Mouse (Mus musculus) liver, embryonic 16.5 days (tissue): ENCODE data around the gene Sft2d1. TPM values are rescaled to one million over a fixed set of nuclear protein-coding genes. Genes with fewer than 3 reads are reported as not detected.

Experiments used
- ATAC-seq: fragments of 200-750 bp; cut with Nextera tagmentation; 2 replicates; pipeline ENCODE4 v1.8.0; 2017; ENCODE audit warnings: low read depth, mild to moderate bottlenecking, moderate number of reproducible peaks, moderate library complexity
- H3K27ac ChIP-seq: fragments of 300-500 bp; sonication (generic); 2 replicates; pipeline ENCODE4 v1.5.1; 2014; ENCODE audit warnings: mild to moderate bottlenecking, low read length
- H3K27me3 ChIP-seq: fragments of 300-500 bp; sonication (generic); 2 replicates; pipeline ENCODE4 v1.6.1; 2014; ENCODE audit warnings: low read depth, low read length, mixed read lengths; ENCODE audit not compliant: control insufficient read depth, insufficient read depth
- H3K36me3 ChIP-seq: fragments of 300-500 bp; sonication (generic); 2 replicates; pipeline ENCODE4 v1.6.1; 2014; ENCODE audit warnings: mild to moderate bottlenecking; ENCODE audit not compliant: control insufficient read depth, insufficient read depth
- H3K4me1 ChIP-seq: fragments of 300-500 bp; sonication (generic); 2 replicates; pipeline ENCODE4 v1.6.1; 2014; ENCODE audit warnings: low read depth, low read length, mixed read lengths; ENCODE audit not compliant: control insufficient read depth
- H3K4me2 ChIP-seq: fragments of 300-500 bp; sonication (generic); 2 replicates; pipeline ENCODE4 v1.6.1; 2014; ENCODE audit warnings: low read depth, low read length, mixed read lengths
- H3K4me3 ChIP-seq: fragments of 300-500 bp; sonication (generic); 2 replicates; pipeline ENCODE4 v1.5.1; 2014; ENCODE audit warnings: low read depth, mild to moderate bottlenecking, low read length
- H3K9ac ChIP-seq: fragments of 300-500 bp; sonication (generic); 2 replicates; pipeline ENCODE4 v1.6.1; 2014; ENCODE audit warnings: low read depth, low read length
- H3K9me3 ChIP-seq: fragments of 300-500 bp; sonication (generic); replicated peaks from 2 replicates; pipeline ENCODE4 v1.6.1; 2016; ENCODE audit warnings: low read length; ENCODE audit not compliant: control insufficient read depth
- WGBS: fragments of 180-500 bp; shearing (Covaris S2); extraction: QIAGEN DNeasy Blood & Tissue Kit; methylation state at CpG from one replicate; pipeline ENCODE4 v1.1.7; 2014; ENCODE audit not compliant: insufficient replicate concordance; 5-methylcytosine and 5-hydroxymethylcytosine counted together
- polyA plus RNA-seq: library from polyadenylated mRNA; unstranded; fragments of >200 nt; fragmentation: Nextera tagmentation; extraction: Ambion mirVana; gene quantifications from 2 replicates; pipeline ENCODE4 v1.2.1, GENCODE M21; 2015

The Sft2d1 gene
- polyA plus RNA-seq, 1 experiment from 2014 or later: 44.5 TPM

DNA sequence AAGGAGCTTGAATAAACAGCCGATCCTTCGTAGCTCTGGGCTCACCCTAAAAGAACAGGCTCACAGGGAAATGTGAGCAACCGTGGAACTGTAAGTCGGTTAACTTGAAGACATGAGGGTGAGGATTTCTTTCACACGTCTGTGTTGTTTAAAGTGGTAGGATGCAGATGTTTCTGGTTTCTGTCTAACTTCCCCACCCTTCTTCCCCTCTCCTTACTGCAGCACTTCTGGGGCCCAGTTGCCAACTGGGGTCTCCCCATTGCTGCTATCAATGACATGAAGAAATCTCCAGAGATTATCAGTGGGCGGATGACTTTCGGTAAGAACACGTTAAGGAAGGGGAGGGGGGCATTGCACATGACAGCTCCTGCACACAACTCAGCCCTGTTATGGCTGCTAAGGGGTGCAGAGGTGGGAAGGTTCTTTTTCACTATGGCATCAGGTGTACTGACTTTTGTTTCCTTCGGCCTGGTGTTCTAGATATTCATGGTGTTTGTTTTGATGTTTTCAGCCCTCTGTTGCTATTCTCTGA, 14.5 kb upstream of the Sft2d1 start:
- H3K4me3 ChIP-seq: no peak overlapping the region
- H3K36me3 ChIP-seq: no peaks in the 10 kb centered on the region
- no peak overlapping the region for H3K4me2 ChIP-seq
- H3K9me3 ChIP-seq: no peaks in the 10 kb centered on the region
- no peaks in the 10 kb centered on the region for H3K27me3 ChIP-seq
- no peak overlapping the region for H3K27ac ChIP-seq
- H3K9ac ChIP-seq: no peak overlapping the region
- H3K4me1 ChIP-seq: no peaks in the 10 kb centered on the region
- no peak for ATAC-seq
- 61% methylated on average over 9 of the region's 9 CpGs for WGBS

DNA sequence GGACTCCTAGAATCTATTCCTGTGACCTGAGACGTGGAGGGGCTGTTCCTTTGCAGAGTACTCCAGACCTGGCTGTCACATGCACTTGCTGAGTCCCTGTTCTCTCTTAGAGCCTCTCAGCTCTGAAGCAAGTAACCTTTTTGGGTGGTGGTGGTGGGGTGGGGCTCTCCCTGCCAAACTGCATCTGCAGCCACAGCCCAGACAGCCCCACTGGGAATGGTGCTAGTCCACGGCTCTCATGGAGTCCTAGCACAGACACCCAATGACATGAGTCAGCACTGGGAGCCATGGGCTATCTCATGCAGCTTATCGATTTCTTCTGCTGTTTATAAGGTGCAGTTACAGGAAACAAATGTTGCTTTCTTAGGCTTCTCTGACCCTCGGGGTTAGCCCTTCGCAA, 13.2 kb upstream of the Sft2d1 start:
- ATAC-seq: no peak
- H3K27ac ChIP-seq: no peak overlapping the region
- H3K4me2 ChIP-seq: no peak overlapping the region
- H3K9me3 ChIP-seq: no peaks in the 10 kb centered on the region
- H3K4me3 ChIP-seq: no peak overlapping the region
- H3K27me3 ChIP-seq: no peaks in the 10 kb centered on the region
- WGBS: 71% methylated on average over 5 of the region's 5 CpGs
- no peaks in the 10 kb centered on the region for H3K36me3 ChIP-seq
- H3K9ac ChIP-seq: no peak overlapping the region
- H3K4me1 ChIP-seq: no peaks in the 10 kb centered on the region

- Histone ChIP-seq H3K9ac (no peak overlapping the region), H3K27ac (no peak overlapping the region), H3K9me3 (no peaks in the 10 kb centered on the region), H3K27me3 (no peaks in the 10 kb centered on the region), H3K36me3 (no peaks in the 10 kb centered on the region), H3K4me2 (no peak overlapping the region), H3K4me3 (no peak overlapping the region), H3K4me1 (no peaks in the 10 kb centered on the region)
- 71% methylated on average over 2 of the region's 2 CpGs for WGBS
- ATAC-seq: no peak
Measured at GRCm38 (mm10) chr17:8298281-8298680, 12.6 kb upstream of the Sft2d1 start.

GRCm38 (mm10) chr17:8299524-8299923, 11.4 kb upstream of the Sft2d1 start:
- no peak for ATAC-seq
- no peak overlapping the region for H3K9ac ChIP-seq

GRCm38 (mm10) chr17:8301515-8301914, 9.4 kb upstream of the Sft2d1 start:
- WGBS: 60% methylated on average over 4 of the region's 4 CpGs
- H3K27ac ChIP-seq: no peak overlapping the region
- ATAC-seq: no peak

More at GRCm38 (mm10) chr17:8299524-8299923, 11.4 kb upstream of the Sft2d1 start:
- Histone ChIP-seq H3K27ac (no peak overlapping the region), H3K4me2 (no peak overlapping the region), H3K4me1 (no peaks in the 10 kb centered on the region), H3K4me3 (no peak overlapping the region), H3K27me3 (no peaks in the 10 kb centered on the region), H3K36me3 (no peaks in the 10 kb centered on the region), H3K9me3 (no peaks in the 10 kb centered on the region)

GRCm38 (mm10) chr17:8302772-8303438, 8.0 kb upstream of the Sft2d1 start:
- H3K9me3 ChIP-seq: no peaks in the 10 kb centered on the region
- no peaks in the 10 kb centered on the region for H3K36me3 ChIP-seq
- H3K27me3 ChIP-seq: no peaks in the 10 kb centered on the region
- H3K4me1 ChIP-seq: no peaks in the 10 kb centered on the region
- no peak for ATAC-seq
- H3K9ac ChIP-seq: no peak overlapping the region
- WGBS: 52% methylated on average over 7 of the region's 7 CpGs
- no peak overlapping the region for H3K27ac ChIP-seq
- no peak overlapping the region for H3K4me2 ChIP-seq
- H3K4me3 ChIP-seq: no peak overlapping the region

More at GRCm38 (mm10) chr17:8301515-8301914, 9.4 kb upstream of the Sft2d1 start:
- Histone ChIP-seq H3K9ac (no peak overlapping the region), H3K27me3 (no peaks in the 10 kb centered on the region), H3K4me3 (no peak overlapping the region), H3K4me2 (no peak overlapping the region), H3K9me3 (no peaks in the 10 kb centered on the region), H3K4me1 (no peaks in the 10 kb centered on the region), H3K36me3 (no peaks in the 10 kb centered on the region)

- Histone ChIP-seq H3K4me1 (no peaks in the 10 kb centered on the region), H3K4me3 (no peak overlapping the region), H3K9ac (no peak overlapping the region), H3K9me3 (no peaks in the 10 kb centered on the region), H3K27me3 (no peaks in the 10 kb centered on the region), H3K27ac (no peak overlapping the region), H3K4me2 (no peak overlapping the region), H3K36me3 (no peaks in the 10 kb centered on the region)
- ATAC-seq: no peak
- WGBS: 65% methylated on average over 5 of the region's 5 CpGs
Measured at GRCm38 (mm10) chr17:8303671-8304070, 7.2 kb upstream of the Sft2d1 start.

GRCm38 (mm10) chr17:8305801-8306200, 5.1 kb upstream of the Sft2d1 start:
- H3K4me2 ChIP-seq: no peak overlapping the region
- ATAC-seq: no peak
- no peak overlapping the region for H3K27ac ChIP-seq
- H3K9me3 ChIP-seq: no peaks in the 10 kb centered on the region
- no peaks in the 10 kb centered on the region for H3K27me3 ChIP-seq
- 40% methylated on average over 3 of the region's 3 CpGs for WGBS
- no peak overlapping the region for H3K4me3 ChIP-seq
- H3K4me1 ChIP-seq: peaks cover 2% of the 10 kb centered on the region; the same call in 1 of the 2 replicates
- H3K36me3 ChIP-seq: no peaks in the 10 kb centered on the region
- H3K9ac ChIP-seq: no peak overlapping the region

GRCm38 (mm10) chr17:8311751-8312150, 849 bp downstream of the Sft2d1 start:
- H3K27me3 ChIP-seq: no peaks in the 10 kb centered on the region
- ATAC-seq: no peak
- H3K4me2 ChIP-seq: peak overlapping the region; percentile 81
- peaks cover 21% of the 10 kb centered on the region for H3K4me1 ChIP-seq
- H3K9me3 ChIP-seq: no peaks in the 10 kb centered on the region
- WGBS: 16% methylated on average over 3 of the region's 3 CpGs
- H3K4me3 ChIP-seq: peak overlapping the region; percentile 83
- H3K36me3 ChIP-seq: no peaks in the 10 kb centered on the region
- H3K27ac ChIP-seq: no peak overlapping the region; the same call in 1 of the 2 replicates
- H3K9ac ChIP-seq: peak overlapping the region; percentile 81
